Mouse (Mus musculus): ENCODE results near the gene Tubgcp3. TPM values are rescaled to one million over a fixed set of nuclear protein-coding genes. Genes with fewer than 3 reads are reported as not detected.
A peak's percentile ranks its signal among the peaks of the same experiment; 100 is the strongest.
"Not testable (repeated sequence)": the region's sequence is repeated elsewhere in the genome, so short reads cannot be mapped to it uniquely, and the experiment has no call there.

Tubgcp3 gene
- total RNA-seq, 2 experiments from 2014 or later = 31.9 to 35.6 TPM

GRCm38 (mm10) chr8:12644341-12644740 is 27.7 kb downstream of the Tubgcp3 start:
- no peak for DNase-seq (ENCODE audit: low spot score in 2 of 2)

- no peak for DNase-seq (ENCODE audit: low spot score in 2 of 2)
Observed at GRCm38 (mm10) chr8:12641527-12641926, 30.5 kb downstream of the Tubgcp3 start.

DNA sequence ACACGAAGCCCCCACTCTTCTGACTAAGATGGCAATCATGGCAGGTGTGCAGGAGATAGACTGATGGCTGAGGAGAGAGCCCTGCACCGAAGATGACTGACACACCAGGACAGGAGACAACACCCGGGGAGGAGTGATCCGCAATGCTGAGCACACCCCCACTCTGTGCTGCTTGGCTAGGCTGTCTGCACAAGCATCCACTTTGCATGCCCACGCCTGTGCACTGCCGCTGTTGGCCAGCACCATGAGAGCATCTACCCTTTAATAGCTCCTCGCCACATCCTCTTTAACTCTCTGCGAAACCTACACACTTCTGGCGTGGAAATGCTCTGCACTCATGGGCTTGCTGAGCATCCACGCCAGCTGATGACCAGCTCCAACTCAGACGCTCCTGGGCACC is 33.6 kb downstream of the Tubgcp3 start:
- DNase-seq (ENCODE audit: low spot score in 2 of 2) = no peak

DNA sequence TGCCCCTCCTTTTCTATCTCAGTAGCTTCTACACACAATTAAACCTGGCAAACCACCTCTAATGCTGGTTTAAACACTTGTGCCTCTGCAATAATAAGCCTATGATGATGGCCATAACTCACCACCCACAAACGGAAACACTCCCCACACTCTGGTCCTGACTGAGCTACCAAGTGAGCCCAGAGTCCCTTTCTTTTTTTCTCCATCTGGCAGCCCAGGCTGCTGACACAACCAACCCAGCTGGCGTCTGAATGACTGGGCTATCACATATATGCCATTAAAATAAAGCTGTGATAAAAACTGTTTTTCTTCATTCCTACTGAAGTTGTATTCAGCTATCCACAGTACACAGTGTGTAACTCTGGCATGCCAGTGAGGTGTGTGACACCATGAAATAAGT is 36.7 kb downstream of the Tubgcp3 start:
- DNase-seq (ENCODE audit: low spot score in 2 of 2) = peak in 1 of 2 experiments; percentile 61

GRCm38 (mm10) chr8:12629079-12629478 is 43.0 kb downstream of the Tubgcp3 start:
- DNase-seq (ENCODE audit: low spot score in 2 of 2) = peak; percentile 32 to 69

DNA sequence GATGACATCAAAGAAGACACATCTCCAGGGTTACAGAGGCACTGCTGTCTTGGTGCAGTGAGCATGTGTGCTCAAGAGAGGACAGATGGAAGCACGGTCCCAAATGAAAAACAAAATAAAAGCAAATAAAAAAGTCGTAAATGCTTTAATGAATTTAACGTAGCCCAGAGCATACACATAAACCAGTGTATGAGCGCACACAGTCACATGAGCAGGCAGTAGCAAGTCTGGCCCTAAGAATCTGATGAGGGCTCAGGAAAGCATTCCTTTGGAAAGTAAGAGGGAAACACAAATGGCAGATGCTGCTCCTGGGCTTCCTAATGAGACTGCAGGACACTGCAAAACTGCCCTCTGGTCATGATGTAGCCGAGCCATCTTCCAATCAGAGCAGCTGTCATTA is 46.2 kb downstream of the Tubgcp3 start:
- no peak for DNase-seq (ENCODE audit: low spot score in 2 of 2)

GRCm38 (mm10) chr8:12621550-12622222 is 50.4 kb downstream of the Tubgcp3 start:
- no peak for DNase-seq (ENCODE audit: low spot score in 2 of 2)

DNA sequence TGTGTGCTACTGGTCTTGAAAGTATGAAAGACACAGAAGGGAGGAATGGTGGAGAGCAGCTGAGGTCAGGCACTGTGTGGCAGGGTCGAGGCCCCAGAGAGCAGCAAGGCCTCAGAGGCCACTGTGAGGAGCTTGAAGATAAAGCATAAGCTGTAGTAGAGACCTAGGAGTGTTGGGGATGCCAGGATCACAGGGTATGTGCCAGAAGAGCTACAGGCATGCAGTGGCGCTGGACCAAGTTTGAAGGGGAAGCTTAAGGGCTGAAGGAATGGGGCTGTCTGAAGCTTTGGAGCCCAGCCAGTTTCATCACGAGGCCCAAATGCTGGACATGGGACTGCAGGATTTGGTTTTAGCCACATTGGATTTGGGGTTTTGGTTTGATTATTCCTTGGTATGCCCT is 54.7 kb downstream of the Tubgcp3 start:
- not testable (repeated sequence) for DNase-seq (ENCODE audit: low spot score in 2 of 2)

GRCm38 (mm10) chr8:12613201-12613600 is 58.8 kb downstream of the Tubgcp3 start:
- DNase-seq (ENCODE audit: low spot score in 2 of 2) = no peak

DNA sequence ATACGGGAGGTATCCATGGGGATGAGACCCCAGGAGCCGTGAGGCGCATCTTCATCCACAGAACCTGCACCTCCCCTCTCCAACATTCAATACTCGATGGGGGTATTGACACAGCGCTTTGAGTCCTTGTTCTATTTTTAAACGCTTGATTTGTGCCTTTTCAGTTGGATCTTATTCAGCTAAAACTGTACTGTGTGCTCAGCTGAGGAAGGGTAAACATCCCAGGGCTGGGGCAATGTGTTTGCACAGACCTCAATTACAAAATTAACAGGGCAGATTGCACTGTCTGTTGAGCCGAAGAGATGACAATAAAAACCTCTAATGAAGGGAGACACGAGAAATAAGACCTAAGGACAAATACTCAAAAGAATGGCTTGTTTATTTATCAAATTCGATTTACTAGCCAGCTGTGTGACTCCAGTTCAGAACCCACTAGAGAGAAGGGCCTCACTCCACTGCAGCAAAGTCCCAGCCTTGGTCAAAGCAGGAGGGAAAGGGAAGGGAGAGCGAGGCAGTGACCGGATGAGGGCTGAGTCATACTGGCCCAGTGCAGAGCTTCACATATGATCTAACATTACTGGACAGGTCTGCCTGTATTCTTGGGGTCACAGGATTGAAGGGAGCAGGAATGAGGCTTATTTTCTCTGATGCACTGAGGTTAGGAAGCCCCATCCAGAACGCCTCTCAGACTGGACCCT is 62.1 kb downstream of the Tubgcp3 start:
- DNase-seq (ENCODE audit: low spot score in 2 of 2) = no peak

DNA sequence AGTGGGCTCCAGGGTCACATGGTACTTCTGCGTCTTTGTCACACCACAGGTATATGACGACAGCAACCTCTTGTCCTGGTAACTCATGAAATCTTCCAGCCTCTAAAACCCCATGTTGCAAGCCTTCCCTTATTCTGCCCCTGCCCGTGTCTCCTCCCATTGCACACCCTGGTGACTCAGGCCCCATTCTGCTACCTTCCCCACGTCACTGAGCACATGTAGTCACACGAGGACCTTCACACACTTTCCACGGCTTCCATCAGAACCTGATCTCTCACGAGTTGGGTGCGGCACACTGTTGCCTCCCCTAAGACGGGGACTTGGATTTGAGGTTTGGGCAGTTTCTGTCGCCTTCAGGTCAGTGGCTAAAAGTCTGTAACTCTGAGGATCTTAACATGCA is 63.2 kb downstream of the Tubgcp3 start:
- no peak for DNase-seq (ENCODE audit: low spot score in 2 of 2)

GRCm38 (mm10) chr8:12607223-12607622 is 64.8 kb downstream of the Tubgcp3 start:
- DNase-seq (ENCODE audit: low spot score in 2 of 2) = peak; percentile 70 to 85

DNA sequence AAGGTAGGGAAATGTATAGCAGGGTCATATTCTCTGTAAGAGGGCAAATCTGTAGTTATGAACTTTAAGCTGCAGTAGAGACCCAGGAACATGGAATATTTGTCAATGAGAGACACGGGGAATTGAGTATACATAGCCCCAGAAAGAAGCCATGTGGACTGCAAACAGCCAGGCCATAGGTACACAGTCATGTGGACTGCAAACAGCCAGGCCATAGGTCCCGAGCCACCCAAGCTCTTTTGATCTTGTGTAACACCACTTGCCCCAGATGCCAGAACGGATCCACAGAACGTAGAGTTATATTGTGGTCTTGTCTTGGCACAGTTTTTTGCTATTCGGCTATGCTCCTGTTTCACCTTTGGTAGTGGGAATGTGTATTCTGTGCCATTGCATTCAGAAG is 88.3 kb downstream of the Tubgcp3 start:
- no peak for DNase-seq (ENCODE audit: low spot score in 2 of 2)

DNA sequence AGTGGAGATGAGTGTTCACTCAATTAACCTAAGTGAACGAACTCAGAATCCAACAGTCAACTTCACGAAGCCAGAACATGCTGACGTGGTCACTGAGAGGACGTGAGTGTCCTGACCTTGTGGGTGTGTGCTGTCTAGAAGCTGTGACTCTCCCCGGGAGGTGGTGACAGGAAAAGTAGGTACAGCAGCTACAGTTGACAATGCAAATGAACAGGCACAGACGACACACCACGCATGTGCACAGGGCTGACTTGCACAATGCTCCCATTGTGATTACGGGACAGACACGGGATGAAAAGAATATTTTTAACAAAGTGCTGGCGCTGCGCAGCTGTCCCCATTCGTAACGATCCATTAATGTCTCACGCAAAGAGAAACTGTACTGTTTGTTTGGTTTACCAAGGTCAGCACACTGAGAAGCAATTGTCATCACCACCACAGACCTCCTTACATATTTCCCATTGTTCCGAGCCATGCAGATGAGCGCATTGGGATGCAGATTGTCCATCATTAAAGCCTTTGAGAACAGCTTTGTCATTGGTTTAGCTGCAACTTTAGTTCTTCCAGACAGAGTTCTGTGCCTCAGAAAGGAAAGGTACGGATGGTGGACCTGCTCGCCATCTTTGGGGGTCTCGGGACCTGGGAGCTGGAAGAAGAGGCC is 92.6 kb downstream of the Tubgcp3 start:
- peak in 1 of 2 experiments; percentile 8 for DNase-seq (ENCODE audit: low spot score in 2 of 2)

DNA sequence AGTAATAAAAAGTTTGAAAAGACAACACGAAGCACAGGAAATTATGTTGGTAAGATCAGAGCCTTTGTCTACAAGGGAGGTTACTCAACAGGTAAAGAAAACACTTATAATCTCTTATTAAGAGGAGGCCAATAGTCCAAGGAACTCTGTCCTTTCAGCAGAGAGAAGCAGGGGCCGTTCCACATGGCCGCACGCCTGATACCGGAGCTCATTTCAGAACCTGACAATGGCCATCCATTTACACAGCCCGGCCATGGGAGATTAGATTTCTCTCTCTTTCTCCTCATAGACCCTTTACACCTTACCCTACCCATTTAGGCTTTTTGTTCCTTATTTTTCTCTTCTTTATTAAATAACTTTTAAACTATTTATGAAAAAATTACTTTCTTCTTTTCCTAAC is 95.3 kb downstream of the Tubgcp3 start:
- no peak for DNase-seq (ENCODE audit: low spot score in 2 of 2)

DNA sequence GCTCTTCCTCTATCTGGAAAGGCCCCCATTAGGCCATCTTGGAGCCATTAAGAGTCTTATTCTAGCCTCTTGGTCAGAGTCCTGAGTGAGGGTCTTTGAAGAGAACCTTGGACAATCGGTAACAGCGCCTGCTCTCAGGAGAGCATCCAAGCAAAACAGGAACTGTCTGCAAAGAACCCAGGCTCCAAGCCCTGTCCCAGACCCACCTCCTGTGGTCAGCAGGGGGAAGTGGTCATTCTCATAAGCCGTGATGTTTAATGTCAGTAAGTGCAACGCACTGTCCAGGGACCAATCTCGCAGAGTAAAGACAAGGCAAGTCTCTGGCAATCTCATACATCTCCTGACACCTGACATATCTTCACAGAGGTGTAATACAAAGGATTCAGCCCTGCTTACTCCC is 96.0 kb downstream of the Tubgcp3 start:
- no peak for DNase-seq (ENCODE audit: low spot score in 2 of 2)

GRCm38 (mm10) chr8:12572814-12573534 is 99.1 kb downstream of the Tubgcp3 start, which contains the start of gene Spaca7:
Spaca7 (plus strand) TSS chr8:12573029.
- no peak for DNase-seq (ENCODE audit: low spot score in 2 of 2)

DNA sequence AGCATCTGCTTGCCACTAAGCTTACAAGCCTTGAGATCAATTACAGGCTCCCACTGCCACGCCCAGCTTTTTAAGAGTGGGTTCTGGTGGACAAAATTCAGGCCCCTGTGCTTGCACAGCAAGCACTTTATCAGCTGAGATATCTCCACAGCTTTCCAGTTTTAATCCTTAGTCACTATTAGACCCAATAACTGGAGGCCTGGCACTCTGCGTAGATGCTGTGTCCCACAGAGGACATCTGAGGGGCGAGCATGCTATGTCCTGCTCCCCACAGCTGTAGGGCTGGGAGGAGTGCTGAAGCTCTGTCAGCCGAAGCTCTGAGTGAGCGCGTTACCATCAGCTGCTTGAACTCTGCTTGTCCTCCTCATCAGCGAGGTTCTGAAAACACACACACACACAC is 105.5 kb downstream of the Tubgcp3 start:
- no peak for DNase-seq (ENCODE audit: low spot score in 2 of 2)

GRCm38 (mm10) chr8:12565488-12565887 is 106.6 kb downstream of the Tubgcp3 start:
- no peak for DNase-seq (ENCODE audit: low spot score in 2 of 2)

- peak; percentile 18 to 59 for DNase-seq (ENCODE audit: low spot score in 2 of 2)
Observed at GRCm38 (mm10) chr8:12564307-12564706, 107.7 kb downstream of the Tubgcp3 start.

All from layer of hippocampus, adult 18-20 months (tissue).